Mouse (Mus musculus) heart, embryonic 10.5 days (tissue): ENCODE results near the gene 0610030E20Rik. TPM values are rescaled to one million over a fixed set of nuclear protein-coding genes. Genes with fewer than 3 reads are reported as not detected.

Experiments used
- DNase-seq: peaks from one replicate; pipeline ENCODE4 v3.0.0-alpha.2; 2017; ENCODE audit warnings: low spot score
- H3K27ac ChIP-seq: fragments of 300-500 bp; sonication (generic); 2 replicates; pipeline ENCODE4 v1.5.1; 2016; ENCODE audit warnings: mild to moderate bottlenecking
- H3K27me3 ChIP-seq: fragments of 300-500 bp; sonication (generic); 2 replicates; pipeline ENCODE4 v1.6.1; 2016; ENCODE audit warnings: mild to moderate bottlenecking; ENCODE audit not compliant: poor library complexity, insufficient read depth, severe bottlenecking
- H3K36me3 ChIP-seq: fragments of 300-500 bp; sonication (generic); 2 replicates; pipeline ENCODE4 v1.6.1; 2016; ENCODE audit warnings: mild to moderate bottlenecking, moderate library complexity
- H3K4me1 ChIP-seq: fragments of 300-500 bp; sonication (generic); 2 replicates; pipeline ENCODE4 v1.6.1; 2016; ENCODE audit warnings: mild to moderate bottlenecking
- H3K4me3 ChIP-seq: fragments of 300-500 bp; sonication (generic); 2 replicates; pipeline ENCODE4 v1.5.1; 2016; ENCODE audit warnings: mild to moderate bottlenecking, moderate library complexity
- H3K9me3 ChIP-seq: fragments of 300-500 bp; sonication (generic); 2 replicates; pipeline ENCODE4 v1.6.1; 2016; ENCODE audit warnings: mild to moderate bottlenecking, moderate library complexity
- WGBS: fragments of 180-500 bp; shearing (Covaris S2); methylation state at CpG from one replicate; pipeline ENCODE4 v1.1.7; 2016; 5-methylcytosine and 5-hydroxymethylcytosine counted together
- polyA plus RNA-seq: library from polyadenylated mRNA; unstranded; fragments of >200 nt; fragmentation: Nextera tagmentation; extraction: Ambion mirVana; gene quantifications from 2 replicates; pipeline ENCODE4 v1.2.1, GENCODE M21; 2016

Gene 0610030E20Rik
- polyA plus RNA-seq, 1 experiment from 2014 or later = 24.9 TPM

DNA sequence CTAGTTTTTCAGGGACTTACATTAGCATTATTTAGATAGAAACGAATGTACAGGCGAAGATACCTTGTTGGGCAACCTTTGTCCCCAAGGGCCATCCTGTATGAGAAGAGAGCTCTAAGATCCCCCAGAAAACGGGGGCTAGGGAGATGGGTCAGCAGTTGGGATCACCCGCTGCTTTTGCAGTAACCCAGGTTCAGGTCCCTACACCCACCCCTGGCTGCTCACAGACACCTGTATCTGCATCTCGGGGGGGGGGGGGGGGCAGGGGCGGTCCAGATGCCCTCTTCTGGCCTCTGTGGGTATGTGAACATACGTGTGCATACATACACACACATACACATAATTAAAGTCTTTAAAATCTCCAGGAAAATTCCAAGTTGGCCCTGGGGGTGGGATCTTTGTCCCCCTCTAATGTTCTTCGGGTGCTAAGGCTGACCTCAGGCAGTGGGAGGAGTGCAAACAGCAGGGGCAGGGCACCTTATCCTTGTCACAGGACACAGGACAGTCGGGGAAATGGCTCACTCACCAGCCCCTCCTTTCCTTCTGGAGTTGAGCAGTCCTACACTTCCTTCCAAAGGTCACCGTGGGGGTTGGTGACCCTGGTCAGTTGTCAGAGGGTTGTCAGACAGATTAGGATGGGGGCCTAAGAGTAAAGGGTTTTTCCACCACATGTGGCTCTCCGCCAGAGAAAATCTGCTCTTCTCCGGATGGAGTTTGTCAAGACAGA lies 43.8 kb downstream of the 0610030E20Rik start:
- H3K36me3 ChIP-seq = peaks cover 17% of the 10 kb centered on the region; the same call in 1 of the 2 replicates
- DNase-seq = peak; percentile 89
- 8% methylated on average over 12 of the region's 12 CpGs for WGBS
- H3K4me3 ChIP-seq = peak overlapping the region; percentile 78
- H3K9me3 ChIP-seq = no peaks in the 10 kb centered on the region
- H3K4me1 ChIP-seq = peaks cover 39% of the 10 kb centered on the region
- H3K27ac ChIP-seq = peak overlapping the region; percentile 97
- no peaks in the 10 kb centered on the region for H3K27me3 ChIP-seq

DNA sequence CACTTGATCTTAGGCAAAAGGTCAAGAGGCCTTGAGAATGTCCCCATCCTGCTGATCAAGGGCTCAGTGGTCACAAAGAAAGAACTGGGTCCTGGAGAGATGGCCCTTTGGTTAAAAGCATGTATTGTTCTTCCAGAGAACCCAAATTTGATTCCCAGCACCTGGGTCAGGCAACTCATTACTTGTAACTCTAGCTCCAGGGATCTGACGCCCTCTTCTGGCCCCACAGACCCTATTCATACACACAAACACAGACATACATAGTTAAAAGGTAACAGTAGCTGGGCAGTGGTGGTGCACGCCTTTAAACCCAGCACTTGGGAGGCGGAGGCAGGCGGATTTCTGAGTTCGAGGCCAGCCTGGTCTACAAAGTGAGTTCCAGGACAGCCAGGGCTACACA lies 45.2 kb downstream of the 0610030E20Rik start:
- no peak for DNase-seq
- Histone ChIP-seq H3K27ac (no peak overlapping the region), H3K36me3 (peaks cover 7% of the 10 kb centered on the region; the same call in 1 of the 2 replicates), H3K27me3 (no peaks in the 10 kb centered on the region), H3K9me3 (no peaks in the 10 kb centered on the region), H3K4me1 (peaks cover 39% of the 10 kb centered on the region), H3K4me3 (no peak overlapping the region)
- WGBS = 89% methylated on average over 5 of the region's 5 CpGs

DNA sequence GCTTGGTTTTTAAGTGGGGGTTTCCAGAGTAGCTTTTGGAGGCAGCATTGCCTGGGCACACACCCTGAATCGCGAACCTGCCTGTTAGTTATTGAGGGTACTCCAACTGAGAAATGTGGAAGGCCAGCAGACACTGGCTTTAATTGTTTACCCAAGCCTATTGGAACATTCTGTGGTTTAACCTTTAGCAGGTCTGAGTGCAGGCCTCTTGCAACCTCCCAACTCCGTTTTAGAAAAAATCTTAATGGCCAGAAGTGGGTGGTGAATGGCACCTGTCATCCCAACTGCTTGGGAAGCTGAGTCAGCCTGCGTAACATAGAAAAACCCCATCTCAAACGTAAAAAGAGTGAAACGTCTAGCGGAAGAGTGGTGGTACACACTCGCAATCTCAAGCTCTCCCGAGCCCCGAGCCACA lies 49.7 kb downstream of the 0610030E20Rik start:
- WGBS = 73% methylated on average over 10 of the region's 10 CpGs
- H3K27ac ChIP-seq = no peak overlapping the region
- H3K4me3 ChIP-seq = no peak overlapping the region
- H3K4me1 ChIP-seq = 0 out of 2 replicates have a peak, but pooled peaks cover 6% of the 10 kb centered on the region
- no peaks in the 10 kb centered on the region for H3K9me3 ChIP-seq
- H3K27me3 ChIP-seq = no peaks in the 10 kb centered on the region
- H3K36me3 ChIP-seq = no peaks in the 10 kb centered on the region
- no peak for DNase-seq

DNA sequence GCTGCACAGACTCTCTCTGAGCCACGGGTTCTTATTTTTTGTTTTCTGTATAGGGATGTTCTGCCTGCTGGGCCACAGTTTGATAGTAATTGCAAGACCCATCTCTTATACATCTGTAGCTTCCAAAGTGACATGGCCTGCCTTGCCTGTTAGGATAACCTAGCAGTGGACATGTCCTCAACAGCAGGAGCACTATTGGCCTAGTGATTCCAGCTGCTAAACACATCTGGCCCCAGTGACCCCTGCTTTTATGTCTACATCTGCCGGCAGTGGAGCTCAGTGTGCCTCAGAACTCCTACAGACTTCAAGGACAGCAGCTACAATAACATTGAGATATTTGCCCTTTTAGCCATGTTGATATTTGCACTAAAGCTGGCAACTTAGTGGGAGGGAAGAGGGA lies 52.9 kb downstream of the 0610030E20Rik start:
- Histone ChIP-seq H3K27me3 (no peaks in the 10 kb centered on the region), H3K36me3 (no peaks in the 10 kb centered on the region), H3K9me3 (no peaks in the 10 kb centered on the region), H3K4me3 (no peak overlapping the region), H3K27ac (no peak overlapping the region), H3K4me1 (no peaks in the 10 kb centered on the region)
- no peak for DNase-seq
- WGBS = 68% methylated on average over 2 of the region's 2 CpGs

DNA sequence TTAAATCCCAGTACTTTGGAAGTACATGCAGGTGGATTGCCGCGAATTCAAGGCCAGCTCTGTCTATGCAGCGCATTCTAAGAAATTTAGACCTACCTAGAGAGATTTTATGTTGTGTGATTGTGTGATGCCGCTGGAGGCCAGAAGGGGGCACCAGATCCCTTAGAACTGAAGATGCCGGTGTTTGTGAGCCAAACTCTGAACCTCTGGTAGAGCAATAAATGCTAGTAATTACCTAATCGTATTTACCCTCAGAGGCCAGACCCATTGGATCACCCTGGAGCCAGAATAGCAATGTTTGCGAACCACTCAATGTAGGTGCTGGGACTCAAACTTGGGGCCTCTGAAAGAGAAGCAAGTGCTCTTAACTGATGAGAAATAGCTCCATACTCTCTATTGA lies 54.8 kb downstream of the 0610030E20Rik start:
- no peaks in the 10 kb centered on the region for H3K4me1 ChIP-seq
- no peak overlapping the region for H3K27ac ChIP-seq
- no peaks in the 10 kb centered on the region for H3K27me3 ChIP-seq
- WGBS = 29% methylated on average over 7 of the region's 7 CpGs
- H3K4me3 ChIP-seq = no peak overlapping the region
- H3K9me3 ChIP-seq = no peaks in the 10 kb centered on the region
- no peaks in the 10 kb centered on the region for H3K36me3 ChIP-seq
- DNase-seq = no peak

Other genes starting within 250 kb of the 0610030E20Rik start
- gene St3gal5, start 249.7 kb upstream of the 0610030E20Rik start, polyA plus RNA-seq = 59.5 and 64.1 TPM in 2 replicates
- gene Atoh8, start 111.7 kb upstream of the 0610030E20Rik start, polyA plus RNA-seq = 10.9 and 15.7 TPM in 2 replicates
- 0.12 and 0.30 TPM in 2 replicates for gene Sftpb, start 42.7 kb upstream of the 0610030E20Rik start, polyA plus RNA-seq
- gene Usp39, start 2.1 kb upstream of the 0610030E20Rik start, polyA plus RNA-seq = 43.5 and 53.9 TPM in 2 replicates
- gene Tmem150a, start 8.1 kb downstream of the 0610030E20Rik start, polyA plus RNA-seq = 15.7 and 24.9 TPM in 2 replicates
- gene Rnf181, start 19.6 kb downstream of the 0610030E20Rik start, polyA plus RNA-seq = 119 and 127 TPM in 2 replicates
- 40.5 and 44.7 TPM in 2 replicates for gene Vamp5, start 33.2 kb downstream of the 0610030E20Rik start, polyA plus RNA-seq
- gene Vamp8, start 43.4 kb downstream of the 0610030E20Rik start, polyA plus RNA-seq = 130 and 137 TPM in 2 replicates
- gene Ggcx, start 67.0 kb downstream of the 0610030E20Rik start, polyA plus RNA-seq = 28.6 and 29.2 TPM in 2 replicates
- 353 and 387 TPM in 2 replicates for gene Mat2a, start 92.2 kb downstream of the 0610030E20Rik start, polyA plus RNA-seq
- 0.15 TPM in 1 of 2 replicates, not detected in the other for gene Sh2d6, start 174.4 kb downstream of the 0610030E20Rik start, polyA plus RNA-seq
- gene Capg, start 197.1 kb downstream of the 0610030E20Rik start, polyA plus RNA-seq = 23.2 and 23.8 TPM in 2 replicates